Mouse (Mus musculus) myocyte (in vitro differentiated cells): Measurements from ENCODE around the gene Herc3.

Experiments
- E2F4 ChIP-seq: IDR thresholded peaks from one replicate; pipeline ENCODE4 v1.6.1; 2011; ENCODE audit warnings: mild to moderate bottlenecking, control low read depth, moderate library complexity; ENCODE audit not compliant: insufficient read depth
- MAX ChIP-seq: IDR thresholded peaks from one replicate; pipeline ENCODE4 v1.6.1; 2011; ENCODE audit warnings: low read depth, mild to moderate bottlenecking, control low read depth
- MYOD1 ChIP-seq, 3 experiments: IDR thresholded peaks; one replicate each; pipeline ENCODE4 v1.6.1; 2011; ENCODE audit warnings: control low read depth in 2 of 3, low read depth in 2 of 3, mild to moderate bottlenecking in 2 of 3, moderate library complexity in 1 of 3; ENCODE audit not compliant: insufficient read length in 2 of 3, control insufficient read depth in 1 of 3
- MYOG ChIP-seq, 3 experiments: IDR thresholded peaks; one replicate each; pipeline ENCODE4 v1.6.1; 2011; ENCODE audit warnings: control low read depth in 2 of 3, low read depth in 2 of 3, mild to moderate bottlenecking in 2 of 3; ENCODE audit not compliant: insufficient read length in 2 of 3, control insufficient read depth in 1 of 3, insufficient read depth in 1 of 3
- POLR2A ChIP-seq: IDR thresholded peaks from one replicate; pipeline ENCODE4 v1.6.1; 2011; ENCODE audit warnings: low read depth, mild to moderate bottlenecking, control low read depth, moderate library complexity; ENCODE audit not compliant: insufficient read length
- TCF12 ChIP-seq: IDR thresholded peaks from one replicate; pipeline ENCODE4 v1.6.1; 2011; ENCODE audit warnings: mild to moderate bottlenecking, control low read depth; ENCODE audit not compliant: poor library complexity, insufficient read depth, severe bottlenecking

- TF ChIP-seq TCF12 (no peak), POLR2A (no peak), MAX (no peak), MYOG (IDR thresholded peaks at IDR 0.05; ENCODE audit: control insufficient read depth in 1 of 3, insufficient read depth in 1 of 3, insufficient read length in 2 of 3, low read depth in 2 of 3) (no peak), E2F4 (no peak), MYOD1 (IDR thresholded peaks at IDR 0.05; ENCODE audit: control insufficient read depth in 1 of 3, insufficient read length in 2 of 3, low read depth in 2 of 3) (no peak)
Observed at GRCm38 (mm10) chr6:58904551-58904950, 73.3 kb downstream of the Herc3 start.
